ENCODE assay signal across 12 mouse cellular contexts in the genomic region with DNA sequence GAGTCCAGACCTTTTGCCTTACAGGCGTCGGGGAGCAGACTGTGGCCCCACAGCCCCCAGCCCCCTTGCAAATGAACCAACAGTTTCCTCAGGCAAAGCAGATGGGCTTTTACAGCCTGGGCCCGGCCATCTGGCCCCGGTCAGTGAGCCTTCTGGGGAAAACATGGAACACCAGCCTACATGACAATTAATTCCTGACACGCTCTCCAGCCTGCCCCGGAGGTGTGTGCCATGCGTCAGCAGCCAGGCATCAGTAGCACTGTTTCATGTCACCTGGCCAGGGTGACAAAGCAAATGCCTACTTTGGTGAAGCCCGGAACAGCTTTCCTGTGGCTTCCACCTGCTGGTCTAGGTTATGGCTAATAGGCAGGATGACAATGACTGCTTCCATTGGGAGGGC.
DNase-seq lines count a peak whose midpoint lies in the region; ATAC-seq lines count a peak whose summit lies in the region.
"Had no signal": no experiment of that assay in that cellular context is flagged by ENCODE, and none has a peak within 500 bp of the region (broad histone marks: within the 10 kb centered on the region; RNA-seq: fewer than 3 reads in every experiment).

No protein-coding gene starts in this region.

- H3K27me3 ChIP-seq in forebrain, embryonic 13.5 days = no peaks in the 10 kb centered on the region
- peaks cover 21% of the 10 kb centered on the region; the same call in 1 of the 2 replicates for H3K27me3 ChIP-seq in forebrain, embryonic 10.5 days (ENCODE audit: poor library complexity, severe bottlenecking)
- no peaks in the 10 kb centered on the region for H3K27me3 ChIP-seq in neural tube, embryonic 13.5 days
- no peaks in the 10 kb centered on the region; the same call in 1 of the 2 replicates for H3K27me3 ChIP-seq in heart, embryonic 12.5 days (replicated peaks)
- H3K27me3 ChIP-seq: embryonic facial prominence, embryonic 13.5 days had no signal

- DNase-seq in forebrain, embryonic 10.5 days (ENCODE audit: extremely low spot score, low spot score) = no peak
- no peak for DNase-seq in neural tube, embryonic 10.5 days (ENCODE audit: extremely low spot score, low spot score)
- peak; percentile 54 for DNase-seq in forelimb bud, embryonic 11.5 days (ENCODE audit: low read depth, low spot score)
- no peak for DNase-seq in ovary, adult 18-20 months (ENCODE audit: low spot score)
- DNase-seq: B cell, adult 2 months; thymus, postnatal 36 days had no signal

- H3K4me2 ChIP-seq in forebrain, embryonic 13.5 days = no peak overlapping the region
- no peak overlapping the region for H3K4me2 ChIP-seq in neural tube, embryonic 13.5 days
- no peak overlapping the region for H3K4me2 ChIP-seq in heart, embryonic 12.5 days
- H3K4me2 ChIP-seq: embryonic facial prominence, embryonic 13.5 days had no signal

- no peaks in the 10 kb centered on the region for H3K9me3 ChIP-seq in forebrain, embryonic 13.5 days (replicated peaks)
- H3K9me3 ChIP-seq in forebrain, embryonic 10.5 days = no peaks in the 10 kb centered on the region
- H3K9me3 ChIP-seq in neural tube, embryonic 13.5 days = no peaks in the 10 kb centered on the region
- H3K9me3 ChIP-seq in heart, embryonic 12.5 days (replicated peaks) = no peaks in the 10 kb centered on the region
- H3K9me3 ChIP-seq: embryonic facial prominence, embryonic 13.5 days had no signal

- 0 out of 2 replicates have a peak overlapping the region, but pooled peaks have one; percentile 0 for H3K9ac ChIP-seq in forebrain, embryonic 13.5 days
- no peak overlapping the region for H3K9ac ChIP-seq in neural tube, embryonic 13.5 days
- H3K9ac ChIP-seq in heart, embryonic 12.5 days = no peak overlapping the region
- H3K9ac ChIP-seq: embryonic facial prominence, embryonic 13.5 days had no signal

- H3K27ac ChIP-seq in forebrain, embryonic 13.5 days = peak overlapping the region; percentile 31; the same call in 1 of the 2 replicates
- no peak overlapping the region for H3K27ac ChIP-seq in forebrain, embryonic 10.5 days
- H3K27ac ChIP-seq in neural tube, embryonic 13.5 days (replicated peaks) = 0 out of 2 replicates have a peak overlapping the region, but pooled peaks have one; percentile 15
- H3K27ac ChIP-seq in heart, embryonic 12.5 days (ENCODE audit: poor library complexity, severe bottlenecking) = no peak overlapping the region
- H3K27ac ChIP-seq: embryonic facial prominence, embryonic 13.5 days had no signal

- no peaks in the 10 kb centered on the region for H3K36me3 ChIP-seq in forebrain, embryonic 13.5 days (ENCODE audit: poor library complexity, severe bottlenecking)
- no peaks in the 10 kb centered on the region for H3K36me3 ChIP-seq in forebrain, embryonic 10.5 days (replicated peaks)
- H3K36me3 ChIP-seq in neural tube, embryonic 13.5 days = no peaks in the 10 kb centered on the region
- H3K36me3 ChIP-seq in heart, embryonic 12.5 days = no peaks in the 10 kb centered on the region
- H3K36me3 ChIP-seq: embryonic facial prominence, embryonic 13.5 days had no signal

- 69% methylated on average over 8 of the region's 8 CpGs for WGBS in forebrain, embryonic 13.5 days
- WGBS in forebrain, embryonic 10.5 days = 88% methylated on average over 8 of the region's 8 CpGs
- 31% methylated on average over 8 of the region's 8 CpGs for WGBS in neural tube, embryonic 13.5 days
- 72% methylated on average over 8 of the region's 8 CpGs for WGBS in heart, embryonic 12.5 days

- ATAC-seq in forebrain, embryonic 13.5 days = peak; percentile 37; the same call in 1 of the 2 replicates
- ATAC-seq in neural tube, embryonic 13.5 days (ENCODE audit: low read depth) = no peak
- ATAC-seq in megakaryocyte-erythroid progenitor cell, adult 5-6 weeks (replicated peaks; ENCODE audit: low FRiP score, low TSS enrichment, poor library complexity, severe bottlenecking) = no peak
- ATAC-seq in heart, embryonic 12.5 days (ENCODE audit: insufficient number of reproducible peaks, low FRiP score) = no peak

- H3K4me3 ChIP-seq in forebrain, embryonic 13.5 days = no peak overlapping the region
- H3K4me3 ChIP-seq in forebrain, embryonic 10.5 days = no peak overlapping the region
- H3K4me3 ChIP-seq in neural tube, embryonic 13.5 days = no peak overlapping the region
- no peak overlapping the region for H3K4me3 ChIP-seq in heart, embryonic 12.5 days
- H3K4me3 ChIP-seq: embryonic facial prominence, embryonic 13.5 days; myocyte had no signal

- peaks cover 48% of the 10 kb centered on the region for H3K4me1 ChIP-seq in forebrain, embryonic 13.5 days
- peaks cover 28% of the 10 kb centered on the region for H3K4me1 ChIP-seq in forebrain, embryonic 10.5 days
- peaks cover 52% of the 10 kb centered on the region for H3K4me1 ChIP-seq in neural tube, embryonic 13.5 days (replicated peaks)
- H3K4me1 ChIP-seq in heart, embryonic 12.5 days (replicated peaks) = no peaks in the 10 kb centered on the region

Comparison
In these comparisons a context has a peak if more than half of its experiments do, and no peak if none do; other contexts are left out.
1. H3K27ac ChIP-seq: peak in forebrain, embryonic 13.5 days (single experiment) and neural tube, embryonic 13.5 days (single experiment); none in forebrain, embryonic 10.5 days (single experiment) and heart, embryonic 12.5 days (single experiment).